In the genomic region with DNA sequence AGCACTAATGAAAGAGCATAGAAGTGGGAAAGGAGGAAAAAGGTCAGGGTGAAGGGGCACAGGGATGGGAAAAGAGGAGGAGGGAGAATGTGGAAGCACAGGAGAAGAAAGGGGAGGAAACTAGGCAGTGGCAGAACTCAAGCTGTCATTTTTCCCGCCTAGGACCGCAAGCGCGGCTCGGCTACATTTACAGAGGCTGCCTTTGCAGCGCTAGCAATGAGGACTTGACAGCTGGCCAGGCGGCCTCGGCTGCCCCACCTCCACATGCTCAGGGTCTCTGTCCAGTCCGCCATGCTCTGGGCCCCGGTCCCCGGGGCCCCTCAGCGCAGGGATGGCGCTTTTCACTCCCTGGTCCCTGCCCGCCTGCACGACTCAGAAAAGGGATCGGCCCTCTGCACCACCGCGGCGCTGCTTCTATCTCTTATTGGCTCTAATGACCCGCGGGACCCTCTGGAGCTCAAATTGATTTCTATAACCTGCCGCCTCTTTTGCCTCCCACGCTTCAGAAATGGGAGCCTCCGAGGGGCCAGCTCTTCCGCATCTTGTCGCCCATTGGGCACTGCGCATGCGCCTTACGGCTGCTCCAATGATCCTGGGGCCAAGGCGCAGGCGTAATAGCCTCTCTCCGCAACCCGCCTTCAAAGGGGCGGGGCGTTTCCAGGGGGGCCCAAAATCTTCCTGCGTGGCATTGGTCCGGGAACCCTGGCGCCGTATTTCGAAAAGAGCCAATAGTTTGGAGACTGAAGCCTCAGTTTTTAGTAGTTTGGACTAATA, we compare ENCODE assay signal across 8 mouse cellular contexts. TPM values are rescaled to one million over a fixed set of nuclear protein-coding genes. Genes with fewer than 3 reads are reported as not detected.
DNase-seq lines count a peak whose midpoint lies in the region; ATAC-seq and TF ChIP-seq lines count a peak whose summit lies in the region.

A gene (minus strand): TSS at position 517 of the 774 bp plus-strand sequence.

- no peaks in the 10 kb centered on the region for H3K9me3 ChIP-seq in heart, embryonic 12.5 days (replicated peaks)
- H3K9me3 ChIP-seq in kidney, postnatal 0 days (replicated peaks; ENCODE audit: low read length), result no peaks in the 10 kb centered on the region
- H3K9me3 ChIP-seq in liver, embryonic 11.5 days (ENCODE audit: control insufficient read depth, low read length), result no peaks in the 10 kb centered on the region
- no peaks in the 10 kb centered on the region for H3K9me3 ChIP-seq in stomach, embryonic 14.5 days (ENCODE audit: control insufficient read depth, low read depth, low read length)

- DNase-seq in B cell, adult 2 months, result peak; percentile 91
- peak; percentile 94 for DNase-seq in brain, adult 2 months (ENCODE audit: low read depth, low spot score)
- peak; percentile 93 for DNase-seq in kidney, postnatal 0 days (ENCODE audit: low spot score)
- peak; percentile 78 for DNase-seq in liver, embryonic 11.5 days (ENCODE audit: low spot score)
- peak; percentile 94 for DNase-seq in naive thymus-derived CD4-positive, alpha-beta T cell, adult 2 months (ENCODE audit: low read depth)

- peak within 1 kb of the TSS; percentile 74 for H3K9ac ChIP-seq in heart, embryonic 12.5 days
- 0 out of 2 replicates have a peak within 1 kb of the TSS, but pooled peaks have one; percentile 42 for H3K9ac ChIP-seq in kidney, postnatal 0 days (ENCODE audit: low read depth, low read length)
- peak within 1 kb of the TSS; percentile 75 for H3K9ac ChIP-seq in liver, embryonic 11.5 days (ENCODE audit: low read depth, low read length)
- peak within 1 kb of the TSS; percentile 42; the same call in 1 of the 2 replicates for H3K9ac ChIP-seq in stomach, embryonic 14.5 days (replicated peaks; ENCODE audit: low read depth, low read length)

- peak within 1 kb of the TSS; percentile 74 for H3K4me3 ChIP-seq in heart, embryonic 12.5 days
- peak within 1 kb of the TSS; percentile 59 for H3K4me3 ChIP-seq in kidney, postnatal 0 days (replicated peaks; ENCODE audit: low read depth, low read length)
- H3K4me3 ChIP-seq in liver, embryonic 11.5 days (ENCODE audit: low read depth, low read length), result peak within 1 kb of the TSS; percentile 63
- peak within 1 kb of the TSS; percentile 50 for H3K4me3 ChIP-seq in stomach, embryonic 14.5 days (ENCODE audit: low read depth, low read length)

- H3K4me1 ChIP-seq in heart, embryonic 12.5 days (replicated peaks), result peaks cover 8% of the 10 kb centered on the region
- no peaks in the 10 kb centered on the region for H3K4me1 ChIP-seq in kidney, postnatal 0 days (replicated peaks; ENCODE audit: insufficient read depth, low read length)
- no peaks in the 10 kb centered on the region; the same call in 1 of the 2 replicates for H3K4me1 ChIP-seq in liver, embryonic 11.5 days (replicated peaks; ENCODE audit: control insufficient read depth, insufficient read depth, low read length)
- H3K4me1 ChIP-seq in stomach, embryonic 14.5 days (ENCODE audit: control insufficient read depth, insufficient read depth, low read length), result no peaks in the 10 kb centered on the region

- WGBS in heart, embryonic 12.5 days, result 10% methylated on average over 40 of the region's 40 CpGs
- 18% methylated on average over 40 of the region's 40 CpGs for WGBS in kidney, postnatal 0 days
- WGBS in liver, embryonic 11.5 days, result 14% methylated on average over 40 of the region's 40 CpGs
- WGBS in stomach, embryonic 14.5 days, result 16% methylated on average over 39 of the region's 40 CpGs

- H3K4me2 ChIP-seq in heart, embryonic 12.5 days, result peak within 1 kb of the TSS; percentile 87
- H3K4me2 ChIP-seq in kidney, postnatal 0 days (ENCODE audit: low read length), result peak within 1 kb of the TSS; percentile 68
- H3K4me2 ChIP-seq in liver, embryonic 11.5 days, result peak within 1 kb of the TSS; percentile 72
- H3K4me2 ChIP-seq in stomach, embryonic 14.5 days (replicated peaks; ENCODE audit: low read depth, low read length), result peak within 1 kb of the TSS; percentile 63

- peak within 1 kb of the TSS; percentile 78 for H3K27ac ChIP-seq in heart, embryonic 12.5 days (ENCODE audit: poor library complexity, severe bottlenecking)
- H3K27ac ChIP-seq in kidney, postnatal 0 days, result peak within 1 kb of the TSS; percentile 62; the same call in 1 of the 2 replicates
- H3K27ac ChIP-seq in liver, embryonic 11.5 days (ENCODE audit: low read depth, low read length), result peak within 1 kb of the TSS; percentile 75
- H3K27ac ChIP-seq in stomach, embryonic 14.5 days (ENCODE audit: low read length), result peak within 1 kb of the TSS; percentile 81

- ATAC-seq in erythroblast, adult 5-6 weeks (replicated peaks; ENCODE audit: low FRiP score, poor library complexity, severe bottlenecking), result peak; percentile 98
- peak; percentile 85 for ATAC-seq in heart, embryonic 12.5 days (ENCODE audit: insufficient number of reproducible peaks, low FRiP score)
- ATAC-seq in kidney, postnatal 0 days (replicated peaks; ENCODE audit: low FRiP score, low read depth), result peak; percentile 87
- ATAC-seq in liver, embryonic 11.5 days (replicated peaks; ENCODE audit: low FRiP score), result peak; percentile 87
- ATAC-seq in stomach, embryonic 14.5 days (ENCODE audit: insufficient number of reproducible peaks, insufficient read depth, low FRiP score, low read depth), result peak; percentile 86

- no peak for TF ChIP-seq CTCF in kidney, postnatal 0 days (IDR thresholded peaks at IDR 0.05; ENCODE audit: low read depth)

- H3K27me3 ChIP-seq in heart, embryonic 12.5 days (replicated peaks), result no peaks in the 10 kb centered on the region
- no peaks in the 10 kb centered on the region for H3K27me3 ChIP-seq in kidney, postnatal 0 days (ENCODE audit: insufficient read depth, low read length)
- no peaks in the 10 kb centered on the region for H3K27me3 ChIP-seq in liver, embryonic 11.5 days (replicated peaks; ENCODE audit: control insufficient read depth, insufficient read depth, low read length)
- H3K27me3 ChIP-seq in stomach, embryonic 14.5 days (ENCODE audit: control insufficient read depth, insufficient read depth, low read length), result no peaks in the 10 kb centered on the region

- no peaks in the 10 kb centered on the region for H3K36me3 ChIP-seq in heart, embryonic 12.5 days
- no peaks in the 10 kb centered on the region for H3K36me3 ChIP-seq in kidney, postnatal 0 days (ENCODE audit: insufficient read depth, low read length)
- no peaks in the 10 kb centered on the region for H3K36me3 ChIP-seq in liver, embryonic 11.5 days (ENCODE audit: control insufficient read depth, insufficient read depth, low read length)
- no peaks in the 10 kb centered on the region for H3K36me3 ChIP-seq in stomach, embryonic 14.5 days (ENCODE audit: control insufficient read depth, insufficient read depth, low read length)

RNA-seq across cellular contexts. Expression of the gene that starts here (rescaled TPM):
- total RNA-seq in erythroblast, adult 5-6 weeks (2015; ENCODE audit: low replicate concordance), result 6.5 and 9.0 TPM in 2 replicates
- total RNA-seq in erythroblast, adult 5-6 weeks (2017; ENCODE audit: low replicate concordance), result 2.9 and 3.0 TPM in 2 replicates
- 25.6 and 27.1 TPM in 2 replicates for polyA plus RNA-seq in heart, embryonic 12.5 days (2016; fragmentation: Nextera tagmentation; extraction: Ambion mirVana)
- 5.3 TPM in 2 replicates for polyA plus RNA-seq in kidney, postnatal 0 days (2015; fragmentation: Nextera tagmentation; extraction: Ambion mirVana)
- polyA plus RNA-seq in liver, embryonic 11.5 days (2014; fragmentation: Nextera tagmentation; extraction: Ambion mirVana), result 11.1 and 13.5 TPM in 2 replicates
- polyA plus RNA-seq in stomach, embryonic 14.5 days (2014; fragmentation: Nextera tagmentation; extraction: Ambion mirVana), result 12.4 TPM in 2 replicates

Comparison
In these comparisons a context has a peak if more than half of its experiments do, and no peak if none do; other contexts are left out.
1. Peak in every context shown above with its lines: DNase-seq, ATAC-seq, H3K4me3 ChIP-seq and H3K27ac ChIP-seq.